Mouse (Mus musculus) CH12.LX (cell line): ENCODE measurements at regions not wholly inside any gene's neighbourhood (a gene's known extent, or its start where the extent isn't known, plus 50 kb on each side); places are given as distances from the start of the nearest gene placed in this dataset.

ENCODE experiments used
- DNase-seq: peaks from one replicate; pipeline ENCODE4 v3.0.0-alpha.2; 2013; ENCODE audit errors: extremely low read depth
- H3K27ac ChIP-seq: 2 replicates; pipeline ENCODE4 v1.5.1; 2012; ENCODE audit warnings: low read depth, mild to moderate bottlenecking, control low read depth, moderate library complexity; ENCODE audit not compliant: insufficient read depth
- H3K27me3 ChIP-seq: replicated peaks from 2 replicates; pipeline ENCODE3; 2012; ENCODE audit warnings: inconsistent platforms
- H3K36me3 ChIP-seq, 2 experiments: replicated peaks in 1 of 2; 2 replicates each; pipeline versions ENCODE3 to v1.6.1; 2012; ENCODE audit warnings: inconsistent platforms in 1 of 2, low read length in 1 of 2, mild to moderate bottlenecking in 1 of 2, mixed read lengths in 1 of 2, moderate library complexity in 1 of 2; ENCODE audit not compliant: control insufficient read depth in 1 of 2, insufficient read depth in 1 of 2
- H3K4me1 ChIP-seq, 2 experiments: 2 replicates each; pipeline ENCODE4 v1.6.1; 2012; ENCODE audit warnings: inconsistent platforms in 1 of 2, moderate library complexity in 1 of 2; ENCODE audit not compliant: insufficient read depth in 2 of 2, control insufficient read depth in 1 of 2
- H3K4me2 ChIP-seq: 2 replicates; pipeline ENCODE4 v1.6.1; 2012; ENCODE audit warnings: low read depth, mild to moderate bottlenecking, control low read depth; ENCODE audit not compliant: poor library complexity, insufficient read depth, severe bottlenecking
- H3K4me3 ChIP-seq, 3 experiments: fragments of 150-350 bp in 1 of 3; sonication (generic) in 1 of 3; replicated peaks in 1 of 3; 2 replicates each; pipeline versions ENCODE3 to v1.5.1; 2011 to 2012; ENCODE audit warnings: low read depth in 2 of 3, low read length in 2 of 3, mild to moderate bottlenecking in 2 of 3, moderate library complexity in 2 of 3, control low read depth in 1 of 3, improper control_type of control experiment in 1 of 3, inconsistent platforms in 1 of 3, mixed read lengths in 1 of 3; ENCODE audit not compliant: poor library complexity in 1 of 3
- H3K79me2 ChIP-seq: replicated peaks from 2 replicates; pipeline ENCODE4 v1.6.1; 2012; ENCODE audit warnings: mild to moderate bottlenecking, moderate library complexity; ENCODE audit not compliant: control insufficient read depth, poor library complexity, insufficient read depth, severe bottlenecking; ENCODE audit errors: extremely low read depth
- H3K9ac ChIP-seq: 2 replicates; pipeline ENCODE4 v1.6.1; 2012; ENCODE audit warnings: low read depth, mild to moderate bottlenecking, control low read depth, moderate library complexity; ENCODE audit not compliant: insufficient read depth
- H3K9me3 ChIP-seq: replicated peaks from 2 replicates; pipeline ENCODE3; 2012; ENCODE audit warnings: low read length, inconsistent platforms, mixed read lengths
- BHLHE40 ChIP-seq: IDR thresholded peaks from 2 replicates; pipeline ENCODE4 v1.6.1; 2011; ENCODE audit warnings: mild to moderate bottlenecking, low read depth, low read length, improper control_type of control experiment
- CTCF ChIP-seq, 2 experiments: IDR thresholded peaks in 1 of 2; conservative IDR thresholded peaks in 1 of 2; 2 replicates each; pipeline ENCODE4 v1.5.1; 2011 to 2012; ENCODE audit warnings: low read depth in 2 of 2, low read length in 2 of 2, improper control_type of control experiment in 1 of 2, inconsistent platforms in 1 of 2, mild to moderate bottlenecking in 1 of 2, moderate library complexity in 1 of 2
- ELF1 ChIP-seq: IDR thresholded peaks from 2 replicates; pipeline ENCODE4 v1.6.1; 2014; ENCODE audit warnings: low read depth, mild to moderate bottlenecking, inconsistent platforms, low read length, improper control_type of control experiment
- EP300 ChIP-seq: IDR thresholded peaks from 2 replicates; pipeline ENCODE4 v1.6.1; 2011; ENCODE audit warnings: low read length, improper control_type of control experiment
- GABPA ChIP-seq: IDR thresholded peaks from 2 replicates; pipeline ENCODE4 v1.6.1; 2012; ENCODE audit warnings: low read depth, low read length, improper control_type of control experiment, inconsistent platforms; ENCODE audit not compliant: insufficient replicate concordance
- IRF4 ChIP-seq: IDR thresholded peaks from 2 replicates; pipeline ENCODE4 v1.6.1; 2014; ENCODE audit warnings: low read depth, mild to moderate bottlenecking, inconsistent platforms, low read length, improper control_type of control experiment
- JUND ChIP-seq: conservative IDR thresholded peaks from 2 replicates; pipeline ENCODE4 v1.6.1; 2011; ENCODE audit warnings: low read depth, low read length, improper control_type of control experiment
- MAFK ChIP-seq: IDR thresholded peaks from 2 replicates; pipeline ENCODE4 v1.6.1; 2011; ENCODE audit warnings: low read length, improper control_type of control experiment; ENCODE audit not compliant: insufficient replicate concordance
- NRF1 ChIP-seq: IDR thresholded peaks from 2 replicates; pipeline ENCODE4 v1.6.1; 2014; ENCODE audit warnings: low read depth, mild to moderate bottlenecking, inconsistent platforms, low read length, improper control_type of control experiment, moderate library complexity
- POLR2A ChIP-seq: IDR thresholded peaks from 2 replicates; pipeline ENCODE4 v1.6.1; 2011; ENCODE audit warnings: low read depth, mild to moderate bottlenecking, improper control_type of control experiment, low read length
- RCOR1 ChIP-seq: conservative IDR thresholded peaks from 2 replicates; pipeline ENCODE4 v1.6.1; 2012; ENCODE audit warnings: low read depth, mild to moderate bottlenecking, inconsistent platforms, low read length, improper control_type of control experiment
- SIN3A ChIP-seq: IDR thresholded peaks from 2 replicates; pipeline ENCODE4 v1.6.1; 2012; ENCODE audit warnings: low read length, improper control_type of control experiment, inconsistent platforms
- TCF12 ChIP-seq: IDR thresholded peaks from 2 replicates; pipeline ENCODE4 v1.6.1; 2014; ENCODE audit warnings: low read depth, mild to moderate bottlenecking, inconsistent platforms, low read length, improper control_type of control experiment
- UBTF ChIP-seq: IDR thresholded peaks from 2 replicates; pipeline ENCODE4 v1.6.1; 2012; ENCODE audit warnings: low read depth, mild to moderate bottlenecking, inconsistent platforms, low read length, improper control_type of control experiment, moderate library complexity
- ZKSCAN1 ChIP-seq: IDR thresholded peaks from 2 replicates; pipeline ENCODE4 v1.6.1; 2012; ENCODE audit warnings: low read depth, inconsistent platforms, low read length, improper control_type of control experiment, borderline replicate concordance
- ZNF384 ChIP-seq: IDR thresholded peaks from 2 replicates; pipeline ENCODE4 v1.6.1; 2012; ENCODE audit warnings: low read depth, low read length, improper control_type of control experiment, inconsistent platforms
- dilution Hi-C: fragments of 300-500 bp; cut with MboI; formaldehyde crosslinking; loops from 2 replicates; pipeline ENCODE4 v1.14.3; 2020; ENCODE audit warnings: low sequenced_read_pairs; ENCODE audit not compliant: extremely low pct_unique_long_range_greater_than_20kb, extremely low pct_ligation_motif_present
- in situ Hi-C: fragments of 300-500 bp; cut with MboI; formaldehyde crosslinking; loops from 3 replicates; pipeline ENCODE4 v1.14.3; 2019; ENCODE audit warnings: low sequenced_read_pairs, low pct_ligation_motif_present, low pct_unique_long_range_greater_than_20kb, mixed read lengths

GRCm38 (mm10) chr19:35278395-35278794 is 356.2 kb downstream of the Kif20b start:
- H3K9me3 ChIP-seq = no peaks in the 10 kb centered on the region
- H3K4me1 ChIP-seq = no peaks in the 10 kb centered on the region
- no peaks in the 10 kb centered on the region for H3K79me2 ChIP-seq
- H3K27ac ChIP-seq = no peak overlapping the region
- no peaks in the 10 kb centered on the region for H3K27me3 ChIP-seq
- DNase-seq = no peak
- H3K36me3 ChIP-seq = no peaks in the 10 kb centered on the region
- no peak overlapping the region for H3K4me2 ChIP-seq
- TF ChIP-seq GABPA = no peak
- TF ChIP-seq BHLHE40 = no peak
- TF ChIP-seq ZKSCAN1 = no peak
- no peak overlapping the region for H3K4me3 ChIP-seq
- in situ Hi-C loops = no loop called here
- dilution Hi-C loops = no loop called here
- H3K9ac ChIP-seq = no peak overlapping the region

GRCm38 (mm10) chr19:35282775-35283447 is 360.8 kb downstream of the Kif20b start:
- no peaks in the 10 kb centered on the region for H3K36me3 ChIP-seq
- no peaks in the 10 kb centered on the region for H3K27me3 ChIP-seq
- dilution Hi-C loops = no loop called here
- no peak overlapping the region for H3K4me2 ChIP-seq
- no peaks in the 10 kb centered on the region for H3K9me3 ChIP-seq
- no peak overlapping the region for H3K27ac ChIP-seq
- H3K79me2 ChIP-seq = no peaks in the 10 kb centered on the region
- TF ChIP-seq CTCF (conservative IDR thresholded peaks at IDR 0.05 in 1 of 2, IDR thresholded peaks at IDR 0.05 in 1 of 2; ENCODE audit: low read depth in 2 of 2, low read length in 2 of 2) (no peak), ZKSCAN1 (no peak), EP300 (no peak), IRF4 (no peak), TCF12 (no peak)
- TF ChIP-seq, all 38 proteins: peak for 0
- Histone ChIP-seq H3K9ac (no peak overlapping the region), H3K4me1 (no peaks in the 10 kb centered on the region), H3K4me3 (no peak overlapping the region)
- in situ Hi-C loops = no loop called here
- DNase-seq = no peak

GRCm38 (mm10) chr19:35298846-35299245 is 376.7 kb downstream of the Kif20b start:
- Histone ChIP-seq H3K9ac (no peak overlapping the region), H3K36me3 (no peaks in the 10 kb centered on the region), H3K4me1 (no peaks in the 10 kb centered on the region), H3K4me2 (no peak overlapping the region), H3K27ac (no peak overlapping the region), H3K27me3 (no peaks in the 10 kb centered on the region), H3K4me3 (no peak overlapping the region), H3K9me3 (no peaks in the 10 kb centered on the region), H3K79me2 (no peaks in the 10 kb centered on the region)
- TF ChIP-seq NRF1 = no peak
- no peak for TF ChIP-seq POLR2A
- TF ChIP-seq ZNF384 = no peak
- TF ChIP-seq MAFK = no peak
- no peak for TF ChIP-seq JUND
- no peak for TF ChIP-seq UBTF
- no peak for TF ChIP-seq RCOR1
- no peak for TF ChIP-seq ELF1
- no peak for TF ChIP-seq EP300
- TF ChIP-seq SIN3A = no peak
- in situ Hi-C loops = no loop called here
- dilution Hi-C loops = no loop called here
- DNase-seq = no peak
